Mouse (Mus musculus): ENCODE results near the gene Foxs1. TPM values are rescaled to one million over a fixed set of nuclear protein-coding genes. Genes with fewer than 3 reads are reported as not detected.

Foxs1 gene
- total RNA-seq, 2 experiments from 2014 or later, result 1.4 to 1.7 TPM

DNA sequence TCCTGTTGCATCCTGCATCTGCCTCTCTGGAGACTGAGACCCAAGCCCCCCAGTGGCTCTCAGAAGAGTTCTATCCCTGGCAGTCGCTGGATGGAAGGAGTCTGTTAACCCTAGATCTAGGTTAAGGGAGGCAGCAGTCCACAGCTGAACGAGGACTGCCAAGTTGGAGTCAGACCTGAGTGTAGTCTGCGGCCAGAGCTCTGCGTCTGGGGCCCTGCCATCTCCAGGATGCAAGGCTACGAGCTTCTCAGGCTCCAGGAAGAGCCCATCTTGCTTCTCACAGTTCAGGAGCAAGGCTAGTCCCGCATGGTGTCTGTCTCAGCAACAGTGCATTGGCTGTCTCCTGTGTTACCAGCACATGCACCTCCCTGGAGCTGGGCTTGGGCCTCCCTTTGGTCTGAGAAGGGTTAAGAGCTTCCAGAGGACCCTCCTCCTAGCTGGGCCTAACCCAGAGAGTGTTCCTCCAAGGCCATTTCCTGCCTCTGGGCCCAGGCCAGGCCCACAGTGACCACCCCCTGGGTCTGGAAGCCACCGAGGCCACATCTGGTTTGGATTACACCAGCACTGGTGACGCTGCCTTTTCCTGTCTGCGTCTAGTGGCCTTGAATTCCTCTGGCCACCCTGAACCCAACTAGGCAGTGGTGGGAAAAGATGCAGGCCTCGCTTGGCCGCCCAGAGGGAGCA lies 7.7 kb downstream of the Foxs1 start:
- no peak for TF ChIP-seq CTCF (IDR thresholded peaks at IDR 0.05)
- H3K27ac ChIP-seq, result peak overlapping the region; percentile 86
- peak; percentile 88 for DNase-seq
- peak overlapping the region; percentile 28 for H3K4me3 ChIP-seq
- intact Hi-C loops (cut with DNase I), result no loop called here

DNA sequence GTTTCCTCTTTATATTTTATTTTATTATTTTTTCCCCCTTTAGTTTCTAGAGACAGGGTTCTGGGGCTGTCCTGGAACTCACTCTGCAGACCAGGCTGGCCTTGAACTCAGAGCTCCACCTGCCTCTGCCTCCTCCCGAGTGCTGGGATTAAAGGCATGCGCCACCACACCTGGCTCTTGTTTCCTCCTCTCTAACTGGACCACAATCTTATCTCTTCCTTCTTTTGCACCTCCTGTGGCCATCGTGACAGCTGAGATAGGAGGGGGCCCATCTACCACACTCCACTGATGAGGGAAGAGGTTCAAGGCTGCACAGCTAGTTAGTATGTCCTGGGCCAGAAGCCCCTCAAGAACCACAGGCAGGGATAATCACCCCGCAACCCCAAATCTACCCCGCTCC lies 8.5 kb downstream of the Foxs1 start:
- DNase-seq, result no peak
- intact Hi-C loops (cut with DNase I), result no loop called here

DNA sequence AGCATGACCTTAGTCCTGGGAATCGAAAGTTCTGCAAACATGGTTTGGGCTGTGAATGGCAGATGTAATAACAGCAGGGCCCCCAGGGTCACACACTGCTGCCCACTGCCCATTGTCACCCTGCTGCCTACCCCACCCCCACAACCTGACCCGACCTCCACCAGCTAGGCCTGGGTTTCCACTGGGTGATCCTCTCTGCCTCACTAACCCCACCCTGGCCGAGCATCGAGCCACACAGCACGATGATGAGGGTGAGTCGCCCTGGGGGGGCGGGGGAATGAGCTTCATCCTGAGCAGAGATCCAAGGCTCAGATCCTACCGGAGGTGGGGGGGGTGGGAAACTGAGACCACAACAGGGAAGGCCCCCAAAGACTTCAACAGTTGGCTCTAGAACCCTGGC lies 8.9 kb downstream of the Foxs1 start:
- peak; percentile 55 for DNase-seq
- no peak for TF ChIP-seq CTCF (IDR thresholded peaks at IDR 0.05)
- intact Hi-C loops (cut with DNase I), result no loop called here
- Histone ChIP-seq H3K27ac (peak overlapping the region; percentile 86), H3K4me3 (no peak overlapping the region)

More for the DNA sequence above, 8.5 kb downstream of the Foxs1 start:
- TF ChIP-seq CTCF (IDR thresholded peaks at IDR 0.05), result no peak
- Histone ChIP-seq H3K27ac (peak overlapping the region; percentile 86), H3K4me3 (no peak overlapping the region)

DNA sequence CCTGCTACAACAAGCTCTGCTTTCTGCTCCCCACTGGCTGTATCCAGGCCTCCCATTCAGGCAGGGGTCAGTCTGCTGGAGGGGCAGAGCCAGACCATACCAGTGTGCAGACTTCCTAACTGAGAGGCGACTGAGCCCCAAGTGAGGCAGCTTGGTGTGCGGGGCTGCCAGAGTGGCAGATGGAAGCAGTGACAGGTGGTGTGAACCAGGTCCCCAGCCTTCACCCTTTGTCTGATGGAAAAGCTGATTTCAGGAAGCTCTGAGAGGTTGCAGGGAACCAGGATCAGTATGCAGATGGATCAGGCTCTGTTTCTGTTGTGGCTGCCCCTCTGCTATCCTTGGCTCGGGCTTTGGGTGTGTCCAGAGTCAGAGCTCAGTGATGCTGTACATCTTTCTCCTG lies 9.4 kb downstream of the Foxs1 start:
- no peak for TF ChIP-seq CTCF (IDR thresholded peaks at IDR 0.05)
- intact Hi-C loops (cut with DNase I), result no loop called here

DNA sequence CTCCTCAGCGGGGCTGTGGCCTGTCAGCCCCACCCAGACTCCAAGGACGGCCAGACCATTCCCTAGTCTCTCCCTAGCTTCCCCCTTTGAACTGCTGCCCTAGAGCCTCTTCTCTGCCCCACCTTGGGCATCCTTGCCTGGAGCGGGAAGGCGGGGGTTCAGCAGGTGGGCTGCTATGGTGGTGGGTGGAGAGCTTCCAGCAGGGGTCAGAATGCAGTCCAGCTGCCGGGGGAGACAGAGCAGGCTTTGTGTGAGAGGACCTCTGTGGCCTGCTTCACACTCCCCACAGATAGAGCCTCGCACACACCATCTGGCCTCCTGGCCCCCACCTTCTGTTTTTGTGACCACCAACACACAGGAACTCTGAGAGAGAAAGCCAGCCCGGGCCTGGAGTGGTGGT lies 10.6 kb downstream of the Foxs1 start:
- H3K4me3 ChIP-seq, result no peak overlapping the region
- H3K27ac ChIP-seq, result peak overlapping the region; percentile 46; the same call in 1 of the 2 replicates
- intact Hi-C loops (cut with DNase I), result no loop called here
- no peak for DNase-seq
- no peak for TF ChIP-seq CTCF (IDR thresholded peaks at IDR 0.05)

More for the DNA sequence above, 9.4 kb downstream of the Foxs1 start:
- Histone ChIP-seq H3K4me3 (no peak overlapping the region), H3K27ac (peak overlapping the region; percentile 86)
- DNase-seq, result no peak

DNA sequence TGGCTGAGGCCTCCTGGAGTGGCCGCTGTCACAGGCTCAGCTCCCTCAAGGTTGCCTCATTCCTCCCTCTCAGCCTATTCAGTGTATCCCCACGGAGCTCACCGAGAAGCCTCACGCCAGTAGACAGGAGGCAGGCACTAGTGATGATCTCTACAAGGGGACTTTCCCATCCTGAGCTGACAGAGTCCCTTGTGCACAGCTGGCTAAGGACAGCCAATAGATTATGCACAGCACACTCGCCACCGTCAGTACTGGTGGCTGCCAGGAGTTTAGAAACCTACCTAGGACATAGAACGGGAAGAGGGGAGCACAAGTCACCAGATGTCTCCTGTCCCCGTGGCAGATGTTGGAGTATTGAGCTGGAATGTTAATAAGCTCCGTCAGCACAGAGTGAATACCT lies 15.3 kb downstream of the Foxs1 start:
- no peak for DNase-seq
- Histone ChIP-seq H3K27ac (peak overlapping the region; percentile 99), H3K4me3 (peak overlapping the region; percentile 70)
- TF ChIP-seq CTCF (IDR thresholded peaks at IDR 0.05), result no peak
- intact Hi-C loops (cut with DNase I), result loop anchor here (10.0 kb wide), 1 partner anchor 227 kb away; no protein-coding TSS in a partner anchor

DNA sequence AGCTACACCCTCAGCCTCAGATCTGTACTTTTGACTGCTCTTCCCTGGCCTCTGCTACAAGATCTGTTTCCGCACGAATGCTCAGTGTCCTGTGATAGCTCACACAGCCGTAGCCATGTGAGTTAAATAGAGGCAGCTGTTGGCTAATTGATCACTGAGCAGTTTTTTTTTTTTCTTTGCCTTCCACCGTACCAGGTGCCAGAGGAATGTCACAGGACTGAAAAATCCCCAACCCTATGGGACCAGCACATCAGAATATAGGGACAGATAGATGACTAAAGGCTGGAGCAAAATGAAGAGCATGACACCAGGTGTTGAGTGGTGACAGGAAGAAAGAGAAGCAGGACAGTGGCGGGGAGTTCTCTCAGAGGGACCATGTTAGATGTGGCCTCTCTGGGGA lies 16.9 kb downstream of the Foxs1 start:
- intact Hi-C loops (cut with DNase I), result loop anchor here (10.0 kb wide), 1 partner anchor 229 kb away; no protein-coding TSS in a partner anchor
- no peak for DNase-seq
- TF ChIP-seq CTCF (IDR thresholded peaks at IDR 0.05), result no peak
- peak overlapping the region; percentile 99 for H3K27ac ChIP-seq
- H3K4me3 ChIP-seq, result peak overlapping the region; percentile 70

DNA sequence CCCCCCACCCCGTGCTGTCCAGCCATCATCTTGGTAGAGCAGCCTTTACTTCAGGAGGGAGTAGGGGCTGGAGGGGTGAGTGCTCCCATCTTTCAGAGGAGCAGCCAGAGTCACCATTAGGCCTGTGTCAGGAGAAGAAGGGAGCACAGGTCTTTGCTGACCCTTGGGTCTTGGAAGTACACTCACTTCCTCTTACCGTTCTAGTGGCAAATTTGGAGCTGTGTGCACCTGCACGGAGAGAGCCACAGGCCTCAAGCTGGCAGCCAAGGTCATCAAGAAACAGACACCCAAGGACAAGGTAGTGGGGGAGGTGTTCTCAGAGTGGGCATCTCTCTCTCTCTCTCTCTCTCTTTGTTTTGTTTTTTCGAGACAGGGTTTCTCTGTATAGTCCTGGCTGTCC lies 17.6 kb downstream of the Foxs1 start:
- intact Hi-C loops (cut with DNase I), result loop anchor here (2.0 to 10.0 kb wide), 2 partner anchors 99 to 229 kb away; partner anchors contain the start of gene Pdrg1
- Histone ChIP-seq H3K4me3 (peak overlapping the region; percentile 70), H3K27ac (peak overlapping the region; percentile 99)
- peak; percentile 17 for DNase-seq
- TF ChIP-seq CTCF (IDR thresholded peaks at IDR 0.05), result no peak

DNA sequence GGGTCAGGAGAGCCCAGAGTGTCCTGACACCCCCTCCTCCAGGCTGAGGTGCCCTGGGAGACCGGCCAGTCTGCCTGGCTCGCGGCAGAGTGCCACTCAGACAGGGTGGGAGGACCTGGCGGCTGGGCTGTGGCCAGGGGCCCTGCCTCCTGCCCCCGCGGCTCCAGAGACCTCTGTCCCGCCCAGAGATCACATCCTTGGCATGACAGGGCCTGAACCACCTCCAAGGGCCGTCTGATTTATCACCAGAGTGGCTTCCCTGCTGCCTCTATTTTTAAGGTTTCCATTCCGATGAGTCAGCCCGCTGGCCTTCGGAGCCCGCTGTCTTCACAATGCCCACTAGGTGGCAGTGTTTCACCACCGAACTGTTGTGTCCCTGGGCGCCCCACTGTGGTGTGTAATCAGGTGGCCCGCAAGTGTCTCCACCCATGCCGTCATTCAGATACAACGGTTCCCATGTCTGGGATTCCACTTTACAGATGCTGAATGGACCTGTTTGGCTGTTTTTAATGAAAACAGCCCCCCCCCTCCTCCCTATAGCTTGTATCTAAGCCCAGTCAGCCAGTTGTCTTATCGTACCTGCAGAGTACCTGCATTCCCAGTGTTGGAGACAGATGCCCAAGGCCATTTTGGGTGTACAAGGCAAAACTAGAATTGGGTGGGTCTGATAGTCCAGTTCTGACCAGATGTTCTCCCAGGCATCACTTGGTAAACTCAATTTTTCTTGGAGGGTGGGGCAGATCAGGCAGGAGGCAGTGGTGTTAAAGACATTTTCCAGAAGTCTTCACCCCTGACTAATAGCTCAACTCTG lies 18.5 kb downstream of the Foxs1 start:
- DNase-seq, result peak; percentile 96
- H3K4me3 ChIP-seq, result peak overlapping the region; percentile 82
- H3K27ac ChIP-seq, result peak overlapping the region; percentile 99
- intact Hi-C loops (cut with DNase I), result loop anchor here (1.0 to 10.0 kb wide), 3 partner anchors 19 to 230 kb away; partner anchors contain the start of genes Foxs1 and Pdrg1
- TF ChIP-seq CTCF (IDR thresholded peaks at IDR 0.05), result peak; percentile 98

DNA sequence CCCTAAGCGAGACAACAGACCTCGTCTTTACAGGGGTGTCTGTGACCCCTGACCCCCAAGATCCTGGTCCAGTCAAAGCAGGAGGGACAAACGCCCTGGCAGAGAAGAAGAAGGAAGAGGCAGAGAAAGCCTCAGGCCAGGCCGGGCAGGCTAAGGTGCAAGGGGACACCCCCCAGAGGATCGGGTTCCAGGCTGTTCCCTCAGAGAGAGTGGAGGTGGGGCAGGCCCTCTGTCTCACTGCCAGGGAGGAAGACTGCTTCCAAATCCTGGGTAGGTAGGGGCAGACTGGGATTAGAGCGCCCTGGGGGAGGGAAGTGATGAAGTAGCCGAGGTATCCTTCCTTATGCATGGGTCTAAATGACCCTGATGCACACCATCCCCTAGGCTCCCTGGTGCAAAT lies 19.5 kb downstream of the Foxs1 start:
- H3K27ac ChIP-seq, result peak overlapping the region; percentile 99
- DNase-seq, result peak; percentile 91
- intact Hi-C loops (cut with DNase I), result loop anchor here (10.0 kb wide), 1 partner anchor 231 kb away; no protein-coding TSS in a partner anchor
- no peak for TF ChIP-seq CTCF (IDR thresholded peaks at IDR 0.05)
- H3K4me3 ChIP-seq, result peak overlapping the region; percentile 82

DNA sequence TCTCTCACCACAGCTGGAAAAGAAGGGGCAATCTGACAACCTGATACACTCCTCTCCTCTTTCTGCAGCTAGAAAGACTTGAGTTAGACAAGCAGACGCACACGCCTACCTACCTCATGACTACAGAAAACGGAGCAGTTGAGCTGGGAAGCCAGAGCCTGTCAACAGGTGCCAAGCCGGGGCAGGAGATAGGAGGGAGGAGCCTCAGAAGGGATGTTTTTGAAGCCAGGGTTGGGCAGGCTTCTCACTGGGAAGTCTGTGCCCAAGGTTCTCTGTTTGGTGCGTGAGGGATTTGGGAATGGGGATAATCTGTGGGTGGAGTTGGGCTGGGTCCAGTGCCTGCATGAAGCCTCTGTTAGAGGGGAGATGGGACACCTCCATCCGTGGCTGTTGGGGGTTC lies 21.6 kb downstream of the Foxs1 start:
- Histone ChIP-seq H3K4me3 (peak overlapping the region; percentile 82), H3K27ac (peak overlapping the region; percentile 99)
- TF ChIP-seq CTCF (IDR thresholded peaks at IDR 0.05), result no peak
- intact Hi-C loops (cut with DNase I), result loop anchor here (10.0 kb wide), 1 partner anchor 233 kb away; no protein-coding TSS in a partner anchor
- DNase-seq, result peak; percentile 81

DNA sequence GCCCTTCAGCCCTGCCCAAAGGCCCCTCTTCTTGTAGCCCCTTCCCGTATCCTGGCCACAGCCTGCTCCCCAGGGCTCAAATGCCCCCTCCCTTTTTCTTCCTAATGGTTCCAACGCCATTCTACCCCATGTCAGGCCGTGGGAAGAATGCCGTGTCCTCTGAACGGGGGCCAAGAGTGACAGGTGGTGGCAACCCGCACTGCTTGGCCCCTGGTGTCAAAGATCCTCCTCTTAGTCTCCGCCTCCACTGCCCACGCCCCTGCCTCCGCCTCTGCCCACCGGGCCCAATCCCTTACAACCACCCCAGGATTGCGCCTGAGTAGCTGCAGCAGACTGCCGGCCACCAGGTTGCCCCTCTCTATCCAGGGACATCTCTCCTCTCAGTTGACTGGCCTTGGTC lies 22.0 kb downstream of the Foxs1 start, which contains the start of gene Mylk2:
TSS of gene Mylk2 (plus strand) at position 322 of the 400 bp plus-strand sequence.
- TF ChIP-seq CTCF (IDR thresholded peaks at IDR 0.05), result no peak
- Histone ChIP-seq H3K27ac (peak within 1 kb of the TSS; percentile 99), H3K4me3 (peak within 1 kb of the TSS; percentile 82)
- DNase-seq, result peak; percentile 95
- intact Hi-C loops (cut with DNase I), result loop anchor here (10.0 kb wide), 1 partner anchor 234 kb away; no protein-coding TSS in a partner anchor

All from gastrocnemius, adult 2 months (tissue).